Mouse (Mus musculus) bone marrow macrophage, adult 2 months (primary cell): ENCODE results near the gene Dock6. TPM values are rescaled to one million over a fixed set of nuclear protein-coding genes. Genes with fewer than 3 reads are reported as not detected.

Source experiments
- H3K27ac ChIP-seq: 2 replicates; pipeline ENCODE4 v1.5.1; 2012; ENCODE audit warnings: low read depth, low read length; ENCODE audit not compliant: insufficient read depth
- H3K4me1 ChIP-seq: 2 replicates; pipeline ENCODE4 v1.6.1; 2012; ENCODE audit warnings: low read length; ENCODE audit not compliant: control insufficient read depth, insufficient read depth
- H3K4me3 ChIP-seq: 2 replicates; pipeline ENCODE4 v1.5.1; 2012; ENCODE audit warnings: mild to moderate bottlenecking, low read length, moderate library complexity; ENCODE audit not compliant: insufficient read depth
- CTCF ChIP-seq: IDR thresholded peaks from 2 replicates; pipeline ENCODE4 v1.5.1; 2012; ENCODE audit warnings: low read depth, mild to moderate bottlenecking, low read length, moderate library complexity
- POLR2A ChIP-seq: IDR thresholded peaks from 2 replicates; pipeline ENCODE4 v1.6.1; 2012; ENCODE audit warnings: mild to moderate bottlenecking, low read depth, low read length, borderline replicate concordance
- polyA plus RNA-seq: library from polyadenylated mRNA; stranded (reverse); fragments of >200 nt; gene quantifications from 2 replicates; pipeline ENCODE4 v1.2.4, GENCODE M21; 2012; ENCODE audit not compliant: missing spikeins, insufficient read depth, insufficient read length

Gene Dock6
- polyA plus RNA-seq, 1 experiment = 8.7 TPM

- Histone ChIP-seq H3K4me3 (no peak overlapping the region), H3K4me1 (peaks cover 7% of the 10 kb centered on the region), H3K27ac (no peak overlapping the region)
- TF ChIP-seq CTCF = no peak
- no peak for TF ChIP-seq POLR2A
Measured at GRCm38 (mm10) chr9:21818125-21818524, 34.3 kb downstream of the Dock6 start.

DNA sequence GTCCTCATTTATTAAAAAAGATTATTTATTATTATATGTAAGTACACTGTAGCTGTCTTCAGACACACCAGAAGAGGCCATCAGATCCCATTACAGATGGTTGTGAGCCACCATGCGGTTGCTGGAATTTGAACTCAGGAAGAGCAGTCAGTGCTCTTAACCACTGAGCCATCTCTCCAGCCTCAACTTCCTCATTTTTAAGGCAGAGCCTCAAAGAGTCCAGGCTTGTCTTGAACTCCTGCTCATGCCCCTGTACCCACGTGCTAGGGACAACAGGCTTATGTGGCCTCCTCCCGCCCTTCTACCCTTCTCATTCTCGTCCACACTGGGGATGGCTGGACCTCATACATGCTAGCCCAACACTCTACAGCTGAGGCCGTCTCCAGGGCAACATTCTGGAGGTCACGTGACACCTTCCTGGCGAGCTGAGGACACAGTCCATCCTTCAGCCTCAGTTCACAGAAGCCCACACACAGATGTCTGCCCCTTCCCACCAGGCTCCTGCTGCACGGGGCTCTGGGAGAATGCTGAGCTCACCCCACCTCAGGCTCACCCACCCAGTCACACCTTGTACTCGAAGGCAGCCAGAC lies 35.6 kb downstream of the Dock6 start:
- Histone ChIP-seq H3K4me3 (no peak overlapping the region), H3K27ac (no peak overlapping the region), H3K4me1 (peaks cover 7% of the 10 kb centered on the region)
- TF ChIP-seq CTCF = no peak
- TF ChIP-seq POLR2A = no peak

- Histone ChIP-seq H3K4me3 (no peak overlapping the region), H3K27ac (no peak overlapping the region), H3K4me1 (peaks cover 16% of the 10 kb centered on the region)
- TF ChIP-seq POLR2A (no peak), CTCF (no peak)
Measured at GRCm38 (mm10) chr9:21811170-21811569, 41.3 kb downstream of the Dock6 start.

- Histone ChIP-seq H3K27ac (no peak overlapping the region), H3K4me3 (no peak overlapping the region), H3K4me1 (peaks cover 25% of the 10 kb centered on the region)
- no peak for TF ChIP-seq POLR2A
Measured at GRCm38 (mm10) chr9:21808561-21808960, 43.9 kb downstream of the Dock6 start.

- H3K4me1 ChIP-seq = peaks cover 25% of the 10 kb centered on the region
- H3K4me3 ChIP-seq = no peak overlapping the region
- no peak for TF ChIP-seq CTCF
- TF ChIP-seq POLR2A = no peak
- H3K27ac ChIP-seq = no peak overlapping the region
Measured at GRCm38 (mm10) chr9:21806976-21807375, 45.5 kb downstream of the Dock6 start.

DNA sequence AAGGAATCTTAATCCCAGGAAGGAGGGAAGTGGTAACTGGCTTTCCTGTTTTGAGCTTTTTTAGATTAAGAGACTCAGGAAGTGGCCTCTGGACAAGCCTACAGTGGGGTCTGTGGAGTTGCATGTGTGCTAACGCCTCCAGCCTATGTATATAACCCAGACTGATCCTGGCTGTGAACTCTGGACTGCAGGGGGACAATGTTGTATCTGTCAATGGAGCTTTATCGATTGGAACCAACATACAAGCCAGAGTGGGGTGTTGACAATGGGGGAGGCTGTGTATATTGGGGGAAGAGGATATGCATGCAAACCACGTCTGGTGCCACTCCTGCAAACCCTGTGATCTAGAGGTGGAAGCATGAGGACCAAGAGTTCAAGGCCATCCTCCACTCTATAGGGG lies 46.1 kb downstream of the Dock6 start:
- peaks cover 25% of the 10 kb centered on the region for H3K4me1 ChIP-seq
- H3K4me3 ChIP-seq = no peak overlapping the region
- TF ChIP-seq POLR2A = no peak
- TF ChIP-seq CTCF = no peak
- no peak overlapping the region for H3K27ac ChIP-seq

GRCm38 (mm10) chr9:21803986-21804644 lies 48.3 kb downstream of the Dock6 start:
- peak overlapping the region; percentile 27; the same call in 1 of the 2 replicates for H3K4me3 ChIP-seq
- TF ChIP-seq POLR2A = no peak
- peak; percentile 84 for TF ChIP-seq CTCF
- no peak overlapping the region for H3K27ac ChIP-seq
- peaks cover 25% of the 10 kb centered on the region for H3K4me1 ChIP-seq

DNA sequence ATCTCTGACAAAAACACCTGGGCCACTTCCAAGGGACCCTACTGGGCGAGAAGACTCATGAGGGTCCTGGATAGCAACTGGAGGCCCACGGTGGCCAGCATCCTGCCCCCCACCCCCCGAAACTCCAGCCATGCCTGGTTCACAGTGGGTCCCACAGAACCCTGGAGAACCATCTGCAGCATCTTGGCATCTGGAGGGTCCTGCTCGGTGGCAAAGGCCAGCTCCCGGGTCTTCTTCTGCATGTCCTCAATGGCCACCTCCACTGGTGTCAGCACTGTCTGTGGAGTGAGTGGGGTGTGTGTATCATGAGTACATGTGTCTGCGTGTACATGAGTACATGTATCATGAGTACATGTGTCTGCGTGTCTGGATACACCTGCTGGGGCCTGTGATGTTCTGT lies 50.8 kb downstream of the Dock6 start:
- Histone ChIP-seq H3K4me3 (no peak overlapping the region), H3K27ac (no peak overlapping the region), H3K4me1 (peaks cover 25% of the 10 kb centered on the region)
- TF ChIP-seq POLR2A (no peak), CTCF (no peak)

DNA sequence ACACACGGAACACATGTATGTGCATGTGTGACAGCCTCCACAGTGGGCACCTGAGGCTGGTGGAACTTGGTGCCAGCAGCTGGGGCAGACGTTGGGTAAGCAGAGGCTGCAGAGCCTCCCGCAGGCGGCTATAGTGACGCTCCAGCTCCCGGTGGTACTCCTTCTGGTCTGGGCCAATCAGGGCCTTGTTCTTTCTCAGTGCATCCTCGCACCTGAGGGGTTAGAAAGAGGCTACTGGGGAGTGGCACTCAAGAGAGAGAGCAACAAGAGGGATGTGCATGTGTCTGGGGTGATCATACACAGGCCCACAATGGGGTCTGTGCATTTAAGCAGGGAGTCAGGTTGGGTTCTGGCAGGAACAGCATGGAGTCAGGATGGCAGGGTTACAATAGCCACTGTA lies 51.3 kb downstream of the Dock6 start:
- Histone ChIP-seq H3K4me1 (peaks cover 25% of the 10 kb centered on the region), H3K27ac (no peak overlapping the region), H3K4me3 (no peak overlapping the region)
- TF ChIP-seq CTCF (no peak), POLR2A (no peak)

GRCm38 (mm10) chr9:21799010-21799350 lies 53.5 kb downstream of the Dock6 start:
- Histone ChIP-seq H3K4me3 (peak overlapping the region; percentile 86), H3K27ac (no peak overlapping the region), H3K4me1 (peaks cover 17% of the 10 kb centered on the region)
- TF ChIP-seq CTCF = no peak

- peak within 1 kb of the TSS; percentile 86 for H3K4me3 ChIP-seq
- TF ChIP-seq CTCF (no peak), POLR2A (no peak)
- 0 out of 2 replicates have a peak within 1 kb of the TSS, but pooled peaks have one; percentile 12 for H3K27ac ChIP-seq
- peaks cover 14% of the 10 kb centered on the region for H3K4me1 ChIP-seq
Measured at GRCm38 (mm10) chr9:21798345-21799009, 54.0 kb downstream of the Dock6 start, which contains the start of gene Kank2. TSS of gene Kank2 (minus strand) at chr9:21798744.
